Mouse (Mus musculus): ENCODE measurements around the gene Defb9. TPM values are rescaled to one million over a fixed set of nuclear protein-coding genes. Genes with fewer than 3 reads are reported as not detected.
"Not testable (repeated sequence)": the region's sequence is repeated elsewhere in the genome, so short reads cannot be mapped to it uniquely, and the experiment has no call there.

The Defb9 gene
- polyA plus RNA-seq (2015; fragmentation: Nextera tagmentation; extraction: Ambion mirVana): not detected in 2 replicates

DNA sequence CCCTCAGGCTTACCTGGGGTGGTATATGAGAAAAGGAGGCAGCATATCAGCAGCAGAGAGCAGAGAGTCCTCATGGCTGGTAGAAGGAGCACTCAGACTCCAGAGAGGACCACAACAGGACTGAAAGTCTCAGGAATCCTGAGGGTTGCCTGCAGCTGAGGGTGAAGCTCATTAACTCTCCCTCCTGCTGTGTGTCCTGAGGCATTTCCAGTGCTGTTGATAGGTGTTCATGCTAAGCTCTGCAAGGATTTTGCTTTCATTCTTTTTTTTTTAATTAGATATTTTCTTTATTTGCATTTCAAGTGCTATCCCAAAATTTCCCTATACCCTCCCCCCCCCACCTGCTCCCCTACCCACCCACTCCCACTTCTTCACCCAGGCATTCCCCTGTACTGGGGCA lies at the start of gene Defb9:
Gene Defb9 (minus strand): TSS at position 101 of the 400 bp plus-strand sequence.
- H3K27me3 ChIP-seq (replicated peaks); H3K9ac ChIP-seq; H3K36me3 ChIP-seq; H3K27ac ChIP-seq; H3K4me3 ChIP-seq (replicated peaks); H3K4me2 ChIP-seq (replicated peaks); H3K4me1 ChIP-seq (replicated peaks); ATAC-seq; H3K9me3 ChIP-seq: not testable (repeated sequence)

DNA sequence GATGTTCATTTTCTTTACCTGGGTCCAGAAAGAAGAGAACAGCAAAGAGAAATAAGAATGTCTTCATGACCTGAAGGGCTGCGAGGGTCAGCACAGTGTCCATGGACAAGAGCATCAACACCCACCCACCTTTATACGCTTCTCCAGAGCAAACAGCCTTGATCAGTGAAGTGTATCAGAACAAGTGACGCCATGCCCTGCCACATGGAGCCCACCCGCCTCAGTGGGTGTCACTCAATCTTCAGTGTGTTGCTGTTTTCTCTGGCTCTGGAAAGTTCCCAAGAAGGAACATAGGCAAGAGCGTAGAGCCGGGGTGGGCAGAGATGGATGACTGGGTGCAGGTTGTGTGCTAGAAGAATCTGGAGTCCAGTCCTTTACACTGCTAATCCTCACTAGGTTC lies 47.4 kb upstream of the Defb9 start, which contains the start of gene Defb15:
Gene Defb15 (minus strand): TSS at position 101 of the 400 bp plus-strand sequence.
- no peaks in the 10 kb centered on the region for H3K27me3 ChIP-seq (replicated peaks)
- no peak within 1 kb of the TSS for H3K4me2 ChIP-seq (replicated peaks)
- H3K9me3 ChIP-seq: no peaks in the 10 kb centered on the region
- ATAC-seq: no peak
- H3K36me3 ChIP-seq: no peaks in the 10 kb centered on the region
- no peak within 1 kb of the TSS for H3K4me3 ChIP-seq (replicated peaks)
- no peaks in the 10 kb centered on the region for H3K4me1 ChIP-seq (replicated peaks)
- H3K27ac ChIP-seq: no peak within 1 kb of the TSS
- H3K9ac ChIP-seq: no peak within 1 kb of the TSS
- WGBS: 89% methylated on average over 6 of the region's 6 CpGs

DNA sequence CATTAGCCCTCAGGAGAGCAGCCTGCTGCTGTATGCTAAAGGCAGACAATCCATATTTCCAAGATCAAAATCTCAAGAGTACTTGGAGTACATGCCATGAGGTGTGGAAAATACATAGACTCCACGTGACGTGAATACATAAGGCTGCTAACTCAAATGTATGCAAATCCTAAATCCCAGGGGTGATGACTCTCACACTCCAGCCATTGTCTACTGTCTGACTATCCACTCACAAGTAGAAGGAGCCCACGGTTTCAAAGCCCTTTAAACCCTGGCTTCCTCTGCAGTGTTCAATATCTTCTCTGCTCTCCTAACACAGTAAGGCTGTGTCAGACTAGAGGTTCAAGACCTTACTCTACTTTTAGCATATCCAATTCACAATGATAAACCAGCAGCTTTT lies 45.5 kb upstream of the Defb9 start:
- H3K9me3 ChIP-seq; H3K36me3 ChIP-seq; H3K27me3 ChIP-seq (replicated peaks); H3K4me3 ChIP-seq (replicated peaks); H3K9ac ChIP-seq; H3K27ac ChIP-seq; H3K4me1 ChIP-seq (replicated peaks); ATAC-seq; H3K4me2 ChIP-seq (replicated peaks): not testable (repeated sequence)
- 86% methylated on average over 3 of the region's 3 CpGs for WGBS

- Histone ChIP-seq H3K4me2 (replicated peaks) (no peak overlapping the region), H3K27ac (no peak overlapping the region), H3K9ac (no peak overlapping the region), H3K27me3 (replicated peaks) (no peaks in the 10 kb centered on the region), H3K4me1 (replicated peaks) (no peaks in the 10 kb centered on the region), H3K4me3 (replicated peaks) (no peak overlapping the region), H3K36me3 (no peaks in the 10 kb centered on the region), H3K9me3 (no peaks in the 10 kb centered on the region)
- 84% methylated on average over 3 of the region's 3 CpGs for WGBS
- no peak for ATAC-seq
These were observed 30.4 kb upstream of the Defb9 start for GRCm38 (mm10) chr8:21915625-21916024.

- H3K4me1 ChIP-seq (replicated peaks): no peaks in the 10 kb centered on the region
- no peak for ATAC-seq
- WGBS: 20% methylated on average over 2 of the region's 2 CpGs
These were observed 27.3 kb upstream of the Defb9 start for GRCm38 (mm10) chr8:21912554-21912953.

DNA sequence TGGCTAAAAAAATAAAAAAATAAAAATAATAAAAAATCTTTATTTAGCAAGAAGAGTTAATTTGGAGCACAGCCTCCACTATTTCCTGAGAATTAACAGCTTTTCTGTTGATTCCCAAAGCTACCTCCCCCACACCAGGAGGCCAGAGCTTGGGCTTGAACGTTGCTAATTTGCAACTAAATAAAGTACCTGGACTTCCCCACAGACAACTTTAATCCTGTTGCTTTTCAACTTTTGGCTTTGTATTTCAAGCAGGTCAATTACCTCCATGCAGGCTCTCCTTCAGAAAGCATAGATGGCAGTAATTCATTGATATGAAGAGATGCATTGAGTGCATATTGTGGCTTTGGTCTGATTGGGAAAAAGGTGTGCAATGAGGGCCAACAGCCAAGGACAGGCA lies 26.7 kb upstream of the Defb9 start:
- H3K4me1 ChIP-seq (replicated peaks): no peaks in the 10 kb centered on the region
- H3K4me3 ChIP-seq (replicated peaks): no peak overlapping the region
- WGBS: 24% methylated on average over 1 of the region's 1 CpGs
- no peaks in the 10 kb centered on the region for H3K36me3 ChIP-seq
- H3K27me3 ChIP-seq (replicated peaks): no peaks in the 10 kb centered on the region
- H3K9ac ChIP-seq: no peak overlapping the region
- no peak overlapping the region for H3K27ac ChIP-seq
- ATAC-seq: no peak
- no peaks in the 10 kb centered on the region for H3K9me3 ChIP-seq
- H3K4me2 ChIP-seq (replicated peaks): no peak overlapping the region

More at GRCm38 (mm10) chr8:21912554-21912953, 27.3 kb upstream of the Defb9 start:
- Histone ChIP-seq H3K9ac (no peak overlapping the region), H3K4me2 (replicated peaks) (no peak overlapping the region), H3K27ac (no peak overlapping the region), H3K4me3 (replicated peaks) (no peak overlapping the region), H3K36me3 (no peaks in the 10 kb centered on the region), H3K27me3 (replicated peaks) (no peaks in the 10 kb centered on the region), H3K9me3 (no peaks in the 10 kb centered on the region)

GRCm38 (mm10) chr8:21906290-21906689 lies 21.1 kb upstream of the Defb9 start, which contains the start of gene Defb11:
Gene Defb11 (minus strand): TSS chr8:21906412.
- H3K9ac ChIP-seq; H3K4me2 ChIP-seq (replicated peaks); H3K4me3 ChIP-seq (replicated peaks); H3K27me3 ChIP-seq (replicated peaks); H3K9me3 ChIP-seq; H3K27ac ChIP-seq; H3K4me1 ChIP-seq (replicated peaks); ATAC-seq; H3K36me3 ChIP-seq: not testable (repeated sequence)

DNA sequence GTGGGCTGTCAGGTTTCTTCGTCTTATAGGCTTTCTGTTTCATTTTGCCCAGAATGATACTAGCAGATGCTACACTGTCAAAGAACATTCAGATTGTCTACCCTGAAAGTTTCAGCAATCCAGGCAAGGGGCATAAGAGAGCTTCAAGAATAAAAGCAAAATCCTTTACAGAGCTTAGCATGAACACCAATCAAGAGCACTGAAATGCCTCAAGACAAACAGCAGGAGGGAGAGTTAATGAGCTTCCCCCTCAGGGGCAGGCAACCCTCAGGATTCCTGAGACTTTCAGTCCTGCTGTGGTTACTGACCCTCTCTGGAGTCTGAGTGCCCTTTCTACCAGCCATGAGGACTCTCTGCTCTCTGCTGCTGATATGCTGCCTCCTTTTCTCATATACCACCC lies 26.6 kb downstream of the Defb9 start, which contains the start of gene Defb10:
Gene Defb10 (plus strand): TSS at position 316 of the 400 bp plus-strand sequence.
- H3K9me3 ChIP-seq; H3K27me3 ChIP-seq (replicated peaks); ATAC-seq; H3K4me1 ChIP-seq (replicated peaks); H3K4me3 ChIP-seq (replicated peaks); H3K27ac ChIP-seq; H3K9ac ChIP-seq; H3K4me2 ChIP-seq (replicated peaks); H3K36me3 ChIP-seq: not testable (repeated sequence)
- 68% methylated on average over 1 of the region's 1 CpGs for WGBS

Other genes starting within 250 kb of the Defb9 start
- 90.7 and 104 TPM in 2 replicates for gene Defa17, start 229.6 kb downstream of the Defb9 start, polyA plus RNA-seq (2015; fragmentation: Nextera tagmentation; extraction: Ambion mirVana)
- gene Defa34, start 219.6 kb downstream of the Defb9 start, polyA plus RNA-seq (2015; fragmentation: Nextera tagmentation; extraction: Ambion mirVana): not detected in 2 replicates
- gene AY761184, start 181.8 kb downstream of the Defb9 start, polyA plus RNA-seq (2015; fragmentation: Nextera tagmentation; extraction: Ambion mirVana): 0.49 and 0.96 TPM in 2 replicates
- 118 and 148 TPM in 2 replicates for gene Defa24, start 150.9 kb downstream of the Defb9 start, polyA plus RNA-seq (2015; fragmentation: Nextera tagmentation; extraction: Ambion mirVana)
- not detected in 2 replicates for gene Defb50, start 61.9 kb downstream of the Defb9 start, polyA plus RNA-seq (2015; fragmentation: Nextera tagmentation; extraction: Ambion mirVana)
- not detected in 2 replicates for gene Defb2, start 45.5 kb downstream of the Defb9 start, polyA plus RNA-seq (2015; fragmentation: Nextera tagmentation; extraction: Ambion mirVana)
- not detected in 2 replicates for gene Defb10, start 26.5 kb downstream of the Defb9 start, polyA plus RNA-seq (2015; fragmentation: Nextera tagmentation; extraction: Ambion mirVana)
- not detected in 2 replicates for gene Defb11, start 21.0 kb upstream of the Defb9 start, polyA plus RNA-seq (2015; fragmentation: Nextera tagmentation; extraction: Ambion mirVana)
- gene Defb15, start 47.3 kb upstream of the Defb9 start, polyA plus RNA-seq (2015; fragmentation: Nextera tagmentation; extraction: Ambion mirVana): not detected in 2 replicates
- not detected in 2 replicates for gene Defb35, start 52.9 kb upstream of the Defb9 start, polyA plus RNA-seq (2015; fragmentation: Nextera tagmentation; extraction: Ambion mirVana)
- not detected in 2 replicates for gene Defb13, start 61.3 kb upstream of the Defb9 start, polyA plus RNA-seq (2015; fragmentation: Nextera tagmentation; extraction: Ambion mirVana)
- not detected in 2 replicates for gene Fam90a1a, start 73.3 kb upstream of the Defb9 start, polyA plus RNA-seq (2015; fragmentation: Nextera tagmentation; extraction: Ambion mirVana)
- not detected in 2 replicates for gene Ccdc70, start 84.4 kb upstream of the Defb9 start, polyA plus RNA-seq (2015; fragmentation: Nextera tagmentation; extraction: Ambion mirVana)
- 4.5 and 5.9 TPM in 2 replicates for gene Atp7b, start 174.9 kb upstream of the Defb9 start, polyA plus RNA-seq (2015; fragmentation: Nextera tagmentation; extraction: Ambion mirVana)
- 29.6 and 30.6 TPM in 2 replicates for gene Alg11, start 175.3 kb upstream of the Defb9 start, polyA plus RNA-seq (2015; fragmentation: Nextera tagmentation; extraction: Ambion mirVana)
- 0.26 and 0.32 TPM in 2 replicates for gene Nek5, start 239.6 kb upstream of the Defb9 start, polyA plus RNA-seq (2015; fragmentation: Nextera tagmentation; extraction: Ambion mirVana)

Data from intestine, embryonic 15.5 days (tissue).